Mouse (Mus musculus) heart, embryonic 16.5 days (tissue): ENCODE measurements around the gene Tmco4. TPM values are rescaled to one million over a fixed set of nuclear protein-coding genes. Genes with fewer than 3 reads are reported as not detected.

Experiments used
- ATAC-seq: fragments of 200-750 bp; cut with Nextera tagmentation; replicated peaks from 2 replicates; pipeline ENCODE4 v1.8.0; 2017; ENCODE audit warnings: moderate number of reproducible peaks; ENCODE audit not compliant: insufficient read depth, low FRiP score; ENCODE audit errors: extremely low read depth
- H3K27ac ChIP-seq: fragments of 300-500 bp; sonication (generic); 2 replicates; pipeline ENCODE4 v1.5.1; 2014; ENCODE audit warnings: mild to moderate bottlenecking, low read length, control low read depth, moderate library complexity
- H3K27me3 ChIP-seq: fragments of 300-500 bp; sonication (generic); 2 replicates; pipeline ENCODE4 v1.6.1; 2014; ENCODE audit warnings: low read length, mixed read lengths; ENCODE audit not compliant: control insufficient read depth, insufficient read depth
- H3K36me3 ChIP-seq: fragments of 300-500 bp; sonication (generic); 2 replicates; pipeline ENCODE4 v1.6.1; 2014; ENCODE audit not compliant: control insufficient read depth, insufficient read depth
- H3K4me1 ChIP-seq: fragments of 300-500 bp; sonication (generic); 2 replicates; pipeline ENCODE4 v1.6.1; 2014; ENCODE audit warnings: low read length, mixed read lengths; ENCODE audit not compliant: control insufficient read depth, insufficient read depth
- H3K4me2 ChIP-seq: fragments of 300-500 bp; sonication (generic); 2 replicates; pipeline ENCODE4 v1.6.1; 2014; ENCODE audit warnings: low read depth, mild to moderate bottlenecking, control low read depth, low read length
- H3K4me3 ChIP-seq: fragments of 300-500 bp; sonication (generic); 2 replicates; pipeline ENCODE4 v1.5.1; 2014; ENCODE audit warnings: mild to moderate bottlenecking, control low read depth, low read length
- H3K9ac ChIP-seq: fragments of 300-500 bp; sonication (generic); 2 replicates; pipeline ENCODE4 v1.6.1; 2014; ENCODE audit warnings: low read length, control low read depth
- H3K9me3 ChIP-seq: fragments of 300-500 bp; sonication (generic); replicated peaks from 2 replicates; pipeline ENCODE4 v1.6.1; 2016; ENCODE audit warnings: low read length; ENCODE audit not compliant: control insufficient read depth
- WGBS: fragments of 180-500 bp; shearing (Covaris S2); extraction: QIAGEN DNeasy Blood & Tissue Kit; methylation state at CpG from one replicate; pipeline ENCODE4 v1.1.7; 2014; 5-methylcytosine and 5-hydroxymethylcytosine counted together
- polyA plus RNA-seq: library from polyadenylated mRNA; unstranded; fragments of >200 nt; fragmentation: Nextera tagmentation; extraction: Ambion mirVana; gene quantifications from 2 replicates; pipeline ENCODE4 v1.2.1, GENCODE M21; 2015

The Tmco4 gene
- polyA plus RNA-seq, 1 experiment from 2014 or later: 7.0 TPM

DNA sequence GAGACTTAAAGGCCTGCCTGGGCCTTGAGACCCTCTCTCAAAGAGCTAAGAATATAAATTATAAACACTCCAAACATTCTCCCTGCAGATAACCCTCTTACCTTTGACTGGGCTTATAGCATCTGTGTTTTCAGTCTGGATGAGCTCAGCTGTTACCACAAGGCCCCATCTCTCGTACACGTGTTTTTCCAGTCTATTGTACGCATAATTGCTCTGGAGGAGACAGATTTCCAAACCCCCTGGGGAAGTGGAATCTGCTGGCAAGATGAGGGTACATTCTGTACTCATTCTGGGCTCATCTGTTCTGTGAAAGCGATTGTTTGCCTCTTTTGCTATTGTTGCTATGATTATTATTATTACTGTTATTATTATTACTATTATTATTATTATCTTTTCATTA, 46.3 kb downstream of the Tmco4 start:
- no peak overlapping the region for H3K9ac ChIP-seq
- H3K4me2 ChIP-seq: no peak overlapping the region
- 78% methylated on average over 4 of the region's 4 CpGs for WGBS

DNA sequence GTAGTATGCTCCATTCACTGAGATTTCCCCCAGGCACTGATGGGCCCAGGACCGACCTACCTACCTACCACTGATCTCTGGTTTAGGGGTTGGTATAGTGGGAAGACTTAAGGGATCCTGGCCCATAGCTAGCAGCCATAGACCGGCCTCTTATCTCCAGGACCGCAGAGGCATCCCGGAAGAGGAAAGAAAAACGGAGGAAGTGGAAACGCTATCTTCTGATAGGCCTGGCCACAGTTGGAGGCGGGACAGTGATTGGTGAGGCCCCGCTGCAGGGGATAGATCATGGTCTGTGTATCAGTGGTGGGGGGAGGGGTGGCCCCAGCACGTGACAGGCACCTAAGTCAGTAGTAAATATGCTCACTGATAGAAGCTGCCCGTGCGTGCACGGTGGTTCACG, 46.7 kb downstream of the Tmco4 start:
- WGBS: 40% methylated on average over 13 of the region's 13 CpGs
- Histone ChIP-seq H3K27me3 (no peaks in the 10 kb centered on the region), H3K4me2 (no peak overlapping the region), H3K9me3 (peaks cover 6% of the 10 kb centered on the region), H3K4me1 (peaks cover 9% of the 10 kb centered on the region; the same call in 1 of the 2 replicates), H3K27ac (no peak overlapping the region), H3K9ac (no peak overlapping the region), H3K4me3 (no peak overlapping the region), H3K36me3 (peaks cover 4% of the 10 kb centered on the region; the same call in 1 of the 2 replicates)
- ATAC-seq: peak; percentile 32; the same call in 1 of the 2 replicates

More for the DNA sequence above, 46.3 kb downstream of the Tmco4 start:
- H3K4me1 ChIP-seq: peaks cover 9% of the 10 kb centered on the region; the same call in 1 of the 2 replicates
- no peak for ATAC-seq
- no peak overlapping the region for H3K4me3 ChIP-seq
- H3K36me3 ChIP-seq: peaks cover 6% of the 10 kb centered on the region; the same call in 1 of the 2 replicates
- H3K9me3 ChIP-seq: peaks cover 8% of the 10 kb centered on the region
- no peak overlapping the region for H3K27ac ChIP-seq
- no peaks in the 10 kb centered on the region for H3K27me3 ChIP-seq

DNA sequence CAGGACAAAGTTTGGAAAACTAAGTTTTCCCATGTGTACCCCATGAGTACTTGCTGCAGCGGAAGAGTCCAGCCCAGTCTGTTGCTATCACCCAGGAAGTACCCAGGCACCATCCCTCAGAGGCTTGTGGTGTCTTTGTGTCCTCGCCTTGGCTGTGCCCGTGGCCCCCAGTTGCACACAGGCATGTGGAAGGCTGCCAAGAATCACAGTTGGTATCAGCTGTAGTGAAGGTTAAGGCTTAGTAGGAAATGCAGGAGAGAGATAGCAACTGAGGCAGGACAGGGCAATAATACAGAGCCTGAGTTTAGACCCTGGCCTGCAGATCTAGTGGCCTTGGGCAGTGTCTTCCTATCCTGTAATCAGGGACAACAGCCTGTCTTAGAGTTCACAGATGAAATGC, 47.7 kb downstream of the Tmco4 start:
- peak; percentile 65 for ATAC-seq
- H3K36me3 ChIP-seq: no peaks in the 10 kb centered on the region
- no peak overlapping the region for H3K4me3 ChIP-seq
- H3K4me1 ChIP-seq: peaks cover 9% of the 10 kb centered on the region; the same call in 1 of the 2 replicates
- 40% methylated on average over 3 of the region's 3 CpGs for WGBS
- H3K4me2 ChIP-seq: no peak overlapping the region
- no peak overlapping the region for H3K27ac ChIP-seq
- H3K9ac ChIP-seq: no peak overlapping the region
- no peaks in the 10 kb centered on the region for H3K9me3 ChIP-seq
- H3K27me3 ChIP-seq: no peaks in the 10 kb centered on the region

DNA sequence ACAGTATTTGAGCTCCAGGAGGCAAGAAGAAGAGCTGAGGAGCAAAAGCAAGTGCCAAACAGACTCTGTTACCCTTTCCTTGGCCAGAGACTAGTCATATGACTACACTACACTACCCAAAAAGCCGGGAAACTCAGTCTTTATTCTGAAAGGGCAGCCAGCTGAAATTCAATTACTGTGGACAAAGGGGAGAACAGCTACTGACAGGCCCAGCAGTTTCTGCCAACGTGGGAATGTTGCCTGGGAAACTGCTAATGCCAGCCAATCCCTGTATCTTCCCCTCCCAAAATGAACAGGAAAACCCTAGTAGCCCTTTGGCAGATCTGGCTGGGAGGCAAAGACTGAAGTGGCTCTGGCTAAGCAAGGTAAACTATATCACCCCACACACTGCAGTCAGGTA, 51.7 kb downstream of the Tmco4 start:
- no peaks in the 10 kb centered on the region for H3K36me3 ChIP-seq
- 26% methylated on average over 2 of the region's 2 CpGs for WGBS
- no peak for ATAC-seq
- H3K9me3 ChIP-seq: no peaks in the 10 kb centered on the region
- no peak overlapping the region for H3K4me2 ChIP-seq
- no peak overlapping the region for H3K4me3 ChIP-seq
- no peak overlapping the region for H3K27ac ChIP-seq
- H3K27me3 ChIP-seq: no peaks in the 10 kb centered on the region
- H3K4me1 ChIP-seq: peaks cover 9% of the 10 kb centered on the region; the same call in 1 of the 2 replicates
- H3K9ac ChIP-seq: no peak overlapping the region

DNA sequence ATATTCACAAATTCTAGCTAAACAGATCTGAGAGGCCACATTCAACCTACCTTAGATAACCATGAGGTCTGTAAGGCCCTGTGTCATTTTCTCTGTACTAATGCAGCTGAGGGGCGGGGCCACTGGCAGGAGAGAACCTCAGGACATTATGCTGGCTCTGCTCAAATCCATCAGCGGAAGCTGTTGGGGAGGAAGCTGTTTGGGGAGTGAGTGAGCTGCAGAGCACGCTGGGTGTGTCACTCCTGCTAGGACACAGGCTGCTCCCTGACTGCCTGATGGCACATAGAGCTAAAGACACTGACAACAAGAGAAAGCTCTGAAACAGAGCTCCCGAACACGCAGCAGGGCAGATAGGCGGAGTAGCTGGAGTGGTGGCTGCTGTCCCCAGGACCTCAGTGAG, 58.0 kb downstream of the Tmco4 start:
- H3K9me3 ChIP-seq: no peaks in the 10 kb centered on the region
- ATAC-seq: no peak
- no peak overlapping the region for H3K27ac ChIP-seq
- H3K4me2 ChIP-seq: no peak overlapping the region
- 63% methylated on average over 6 of the region's 6 CpGs for WGBS
- H3K4me1 ChIP-seq: peaks cover 21% of the 10 kb centered on the region
- no peaks in the 10 kb centered on the region for H3K27me3 ChIP-seq
- H3K36me3 ChIP-seq: no peaks in the 10 kb centered on the region
- no peak overlapping the region for H3K4me3 ChIP-seq
- no peak overlapping the region for H3K9ac ChIP-seq

DNA sequence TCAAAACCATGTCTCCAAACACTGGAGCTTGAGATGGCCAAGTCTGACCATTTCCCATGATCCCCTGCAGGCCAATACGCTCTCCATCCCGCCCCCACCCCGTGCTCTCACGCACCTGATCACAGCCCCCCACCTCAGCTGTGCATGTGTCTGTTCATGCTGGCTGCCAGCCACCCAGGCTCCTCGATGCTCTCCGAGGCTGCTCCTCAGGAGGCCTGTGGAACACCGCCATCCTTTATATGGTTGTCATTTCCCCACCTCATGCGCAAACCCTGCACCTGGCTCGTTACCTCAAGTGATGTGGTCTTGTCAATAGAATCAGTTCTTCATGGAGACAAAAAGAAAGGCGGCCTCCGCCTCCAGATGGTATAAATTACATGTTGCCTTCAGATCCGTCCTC, 59.8 kb downstream of the Tmco4 start:
- Histone ChIP-seq H3K9ac (no peak overlapping the region), H3K4me2 (no peak overlapping the region), H3K4me3 (no peak overlapping the region), H3K27me3 (no peaks in the 10 kb centered on the region), H3K9me3 (peaks cover 7% of the 10 kb centered on the region), H3K36me3 (peaks cover 6% of the 10 kb centered on the region; the same call in 1 of the 2 replicates), H3K27ac (peak overlapping the region; percentile 93), H3K4me1 (peaks cover 24% of the 10 kb centered on the region)
- no peak for ATAC-seq
- 89% methylated on average over 12 of the region's 12 CpGs for WGBS

DNA sequence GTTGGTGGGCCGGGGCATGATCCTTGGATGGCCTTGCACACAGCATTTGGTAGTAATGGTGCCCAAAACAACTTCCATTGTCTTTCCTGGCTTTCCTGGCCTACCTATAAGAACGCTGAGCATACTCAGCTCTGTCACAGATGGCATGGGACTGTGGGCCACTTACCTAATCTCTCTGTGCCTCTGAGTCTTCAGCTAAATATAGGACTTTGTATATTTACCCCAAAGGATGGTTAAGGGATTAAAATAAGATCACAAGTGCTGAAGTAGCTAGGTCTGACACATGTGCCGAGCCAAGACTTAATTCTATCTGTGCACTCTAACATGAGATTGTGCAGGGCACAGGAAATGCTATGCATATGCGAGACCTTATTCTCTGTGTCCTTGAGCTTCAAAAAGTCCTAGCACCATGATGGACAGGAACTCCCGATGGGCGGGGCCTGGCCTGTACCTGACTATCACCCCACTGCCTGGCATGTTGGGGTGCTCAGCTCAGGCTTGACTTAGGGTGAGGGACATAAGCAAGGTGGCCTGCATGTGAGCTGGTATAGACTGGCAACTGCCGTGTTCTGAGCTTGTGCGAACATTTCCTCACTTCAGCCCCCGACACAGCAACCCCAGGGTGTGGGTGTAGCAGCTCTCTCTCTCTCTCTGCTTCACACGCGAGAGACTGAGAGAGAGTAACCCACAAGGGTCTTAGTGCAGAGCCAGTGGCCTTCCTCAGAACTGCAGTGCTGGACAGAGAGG, 60.7 kb downstream of the Tmco4 start:
- Histone ChIP-seq H3K4me3 (no peak overlapping the region), H3K27ac (peak overlapping the region; percentile 93), H3K9ac (peak overlapping the region; percentile 38; the same call in 1 of the 2 replicates), H3K9me3 (peaks cover 7% of the 10 kb centered on the region), H3K4me2 (no peak overlapping the region), H3K36me3 (peaks cover 6% of the 10 kb centered on the region; the same call in 1 of the 2 replicates), H3K27me3 (no peaks in the 10 kb centered on the region; the same call in 1 of the 2 replicates), H3K4me1 (peaks cover 32% of the 10 kb centered on the region)
- peak; percentile 64 for ATAC-seq
- WGBS: 53% methylated on average over 11 of the region's 11 CpGs

DNA sequence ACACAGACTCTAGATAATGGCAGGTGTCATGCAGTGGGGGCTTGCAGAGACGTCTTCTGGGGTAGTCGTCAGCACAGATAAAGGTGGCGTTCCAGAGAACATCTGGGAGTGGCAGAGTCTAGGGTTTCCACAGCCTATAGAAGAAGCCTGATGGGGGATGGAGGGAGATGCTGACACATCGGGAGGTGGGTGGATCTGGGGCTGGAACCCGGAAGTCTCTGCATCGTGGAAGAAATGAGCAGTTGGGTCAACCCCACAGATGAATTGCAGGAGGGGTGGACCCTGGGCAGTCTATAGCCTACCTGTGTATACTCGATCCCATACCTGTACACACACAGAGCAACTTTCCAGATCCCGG, 61.3 kb downstream of the Tmco4 start:
- no peak overlapping the region for H3K4me2 ChIP-seq
- peaks cover 6% of the 10 kb centered on the region; the same call in 1 of the 2 replicates for H3K36me3 ChIP-seq
- H3K4me3 ChIP-seq: no peak overlapping the region
- 70% methylated on average over 8 of the region's 8 CpGs for WGBS
- H3K9me3 ChIP-seq: peaks cover 7% of the 10 kb centered on the region
- peaks cover 4% of the 10 kb centered on the region; the same call in 1 of the 2 replicates for H3K27me3 ChIP-seq
- ATAC-seq: no peak
- peaks cover 32% of the 10 kb centered on the region for H3K4me1 ChIP-seq
- H3K9ac ChIP-seq: peak overlapping the region; percentile 38; the same call in 1 of the 2 replicates
- peak overlapping the region; percentile 93 for H3K27ac ChIP-seq

DNA sequence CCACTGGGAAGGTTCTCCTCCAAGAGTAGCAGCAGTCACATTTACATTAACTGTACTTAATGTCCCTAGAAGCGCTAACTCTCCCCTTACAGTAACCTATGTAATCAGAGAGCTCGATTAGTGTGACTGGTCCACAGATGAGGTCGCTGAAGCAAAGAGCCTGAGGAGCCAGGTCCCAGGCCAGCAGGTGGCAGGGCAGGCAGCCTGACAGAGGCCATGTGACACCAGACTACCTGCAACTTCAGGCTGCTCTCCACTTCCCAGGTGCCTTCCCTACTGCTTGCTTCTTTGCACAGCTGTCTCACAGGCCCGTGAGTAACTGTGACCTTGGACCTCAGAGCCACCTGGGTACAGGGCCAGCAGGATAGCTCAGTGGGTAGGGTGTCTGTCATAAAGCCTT, 61.9 kb downstream of the Tmco4 start:
- Histone ChIP-seq H3K4me2 (no peak overlapping the region), H3K4me3 (no peak overlapping the region), H3K27ac (no peak overlapping the region), H3K9ac (no peak overlapping the region), H3K4me1 (peaks cover 32% of the 10 kb centered on the region), H3K27me3 (peaks cover 4% of the 10 kb centered on the region; the same call in 1 of the 2 replicates), H3K36me3 (peaks cover 6% of the 10 kb centered on the region; the same call in 1 of the 2 replicates), H3K9me3 (peaks cover 7% of the 10 kb centered on the region)
- 46% methylated on average over 4 of the region's 4 CpGs for WGBS
- ATAC-seq: no peak
